Mouse (Mus musculus) ES-E14 (cell line): Measurements from ENCODE around the gene Cntnap5a.

Source experiments
- CHD2 ChIP-seq: IDR thresholded peaks from 2 replicates; pipeline ENCODE4 v1.6.1; 2014; ENCODE audit warnings: mild to moderate bottlenecking, low read depth, low read length, inconsistent platforms
- HCFC1 ChIP-seq: IDR thresholded peaks from 2 replicates; pipeline ENCODE4 v1.6.1; 2012; ENCODE audit warnings: low read length, inconsistent platforms, borderline replicate concordance; ENCODE audit not compliant: insufficient read depth
- MAFK ChIP-seq: IDR thresholded peaks from 2 replicates; pipeline ENCODE4 v1.6.1; 2014; ENCODE audit warnings: mild to moderate bottlenecking, low read depth, low read length, inconsistent platforms; ENCODE audit not compliant: insufficient read depth
- ZC3H11A ChIP-seq: IDR thresholded peaks from 2 replicates; pipeline ENCODE4 v1.6.1; 2012; ENCODE audit warnings: low read depth, mild to moderate bottlenecking, inconsistent platforms, low read length, borderline replicate concordance
- ZNF384 ChIP-seq: IDR thresholded peaks from 2 replicates; pipeline ENCODE4 v1.6.1; 2012; ENCODE audit warnings: low read depth, low read length, inconsistent platforms

GRCm38 (mm10) chr1:116243856-116244255 is 559.3 kb downstream of the Cntnap5a start:
- no peak for TF ChIP-seq ZNF384
- no peak for TF ChIP-seq HCFC1
- no peak for TF ChIP-seq MAFK
- no peak for TF ChIP-seq ZC3H11A
- no peak for TF ChIP-seq CHD2
